Mouse (Mus musculus): ENCODE measurements around the gene Wscd1. TPM values are rescaled to one million over a fixed set of nuclear protein-coding genes. Genes with fewer than 3 reads are reported as not detected.

The Wscd1 gene
- 96.2 and 106 TPM in 2 replicates for polyA plus RNA-seq (2012; rRNA removed)

DNA sequence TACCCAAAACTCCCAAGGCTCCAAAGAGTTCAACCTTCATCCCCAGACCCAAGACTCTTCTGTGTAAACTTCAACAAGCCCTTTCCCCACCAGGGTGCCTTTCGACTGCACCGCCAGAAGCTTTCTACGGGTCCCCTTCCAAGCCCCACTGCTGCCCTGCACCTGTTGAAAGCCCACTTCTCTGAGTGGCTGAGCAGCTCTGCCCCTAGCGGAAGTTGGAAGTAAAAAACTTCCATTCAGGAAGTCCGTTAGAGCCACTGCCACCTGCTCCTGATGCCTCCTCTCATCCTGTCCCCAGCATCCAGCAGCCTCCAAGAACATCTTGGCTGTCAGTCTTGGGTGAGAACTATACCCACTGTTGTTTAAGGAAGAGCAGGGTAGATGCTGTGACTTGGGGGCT, at the start of gene Wscd1:
Gene Wscd1 (plus strand): TSS at position 250 of the 400 bp plus-strand sequence.
- peak; percentile 58 to 60 for DNase-seq
- H3K4me3 ChIP-seq (replicated peaks; ENCODE audit: insufficient read depth, low read depth, low read length) = peak within 1 kb of the TSS; percentile 54

DNA sequence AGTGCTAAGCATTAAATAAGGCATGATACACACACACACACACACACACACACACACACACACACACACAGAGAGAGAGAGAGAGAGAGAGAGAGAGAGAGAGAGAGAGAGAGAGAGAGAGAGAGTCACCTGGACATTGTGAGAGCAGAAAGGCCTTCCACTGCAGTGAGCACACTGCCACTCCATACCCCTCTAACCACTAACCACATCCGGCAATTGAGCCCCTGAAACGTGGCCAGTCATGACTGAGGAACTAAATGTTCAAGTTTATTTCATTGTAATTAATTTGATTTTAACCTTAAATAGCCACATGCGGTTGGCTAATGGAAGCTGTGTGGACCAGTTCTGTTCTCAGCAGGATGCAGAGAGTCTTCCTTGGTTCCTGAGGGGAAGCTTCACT, 21.7 kb upstream of the Wscd1 start:
- TF ChIP-seq CTCF (IDR thresholded peaks at IDR 0.05; ENCODE audit: borderline replicate concordance, insufficient read depth, low read depth, low read length) = no peak
- no peak for TF ChIP-seq POLR2A (IDR thresholded peaks at IDR 0.05; ENCODE audit: borderline replicate concordance, insufficient read depth, low read length)
- H3K4me3 ChIP-seq (replicated peaks; ENCODE audit: insufficient read depth, low read depth, low read length) = no peak overlapping the region
- 83% methylated on average over 3 of the region's 3 CpGs for WGBS
- DNase-seq = no peak
- H3K27me3 ChIP-seq (ENCODE audit: control insufficient read depth, insufficient read depth, low read length) = no peaks in the 10 kb centered on the region
- no peak overlapping the region for H3K27ac ChIP-seq (ENCODE audit: insufficient read depth, low read length)
- H3K4me1 ChIP-seq (ENCODE audit: control insufficient read depth, insufficient read depth, low read length) = no peaks in the 10 kb centered on the region

More for the DNA sequence above, at the start of gene Wscd1:
- Histone ChIP-seq H3K27me3 (ENCODE audit: control insufficient read depth, insufficient read depth, low read length) (no peaks in the 10 kb centered on the region), H3K27ac (ENCODE audit: insufficient read depth, low read length) (peak within 1 kb of the TSS; percentile 78), H3K4me1 (ENCODE audit: control insufficient read depth, insufficient read depth, low read length) (peaks cover 17% of the 10 kb centered on the region)
- TF ChIP-seq CTCF (IDR thresholded peaks at IDR 0.05; ENCODE audit: borderline replicate concordance, insufficient read depth, low read depth, low read length) = peak; percentile 63
- TF ChIP-seq POLR2A (IDR thresholded peaks at IDR 0.05; ENCODE audit: borderline replicate concordance, insufficient read depth, low read length) = no peak
- 10% methylated on average over 5 of the region's 5 CpGs for WGBS

DNA sequence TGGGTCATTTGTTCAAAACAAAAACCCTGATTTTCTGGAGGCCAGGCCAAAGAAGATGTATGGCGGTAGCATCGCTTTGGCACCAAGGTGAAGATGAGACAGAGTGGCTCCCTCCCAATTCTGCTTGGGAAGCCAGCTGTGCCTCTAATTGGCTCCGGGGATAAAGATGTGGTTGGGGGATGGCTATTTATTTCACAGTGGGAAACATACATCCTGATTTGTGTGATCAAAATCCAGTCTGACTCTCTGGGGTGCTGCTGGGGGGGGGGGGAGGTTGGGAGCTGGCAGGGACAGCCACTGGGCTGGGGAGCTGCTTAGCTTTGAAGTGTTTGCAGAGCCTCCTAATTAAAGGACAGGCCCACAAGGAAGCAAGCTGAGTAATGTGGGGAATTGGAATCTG, 20.4 kb upstream of the Wscd1 start:
- no peak overlapping the region for H3K4me3 ChIP-seq (replicated peaks; ENCODE audit: insufficient read depth, low read depth, low read length)
- no peaks in the 10 kb centered on the region for H3K27me3 ChIP-seq (ENCODE audit: control insufficient read depth, insufficient read depth, low read length)
- 57% methylated on average over 3 of the region's 3 CpGs for WGBS
- no peak for TF ChIP-seq CTCF (IDR thresholded peaks at IDR 0.05; ENCODE audit: borderline replicate concordance, insufficient read depth, low read depth, low read length)
- TF ChIP-seq POLR2A (IDR thresholded peaks at IDR 0.05; ENCODE audit: borderline replicate concordance, insufficient read depth, low read length) = no peak
- H3K4me1 ChIP-seq (ENCODE audit: control insufficient read depth, insufficient read depth, low read length) = no peaks in the 10 kb centered on the region
- no peak for DNase-seq
- no peak overlapping the region for H3K27ac ChIP-seq (ENCODE audit: insufficient read depth, low read length)

DNA sequence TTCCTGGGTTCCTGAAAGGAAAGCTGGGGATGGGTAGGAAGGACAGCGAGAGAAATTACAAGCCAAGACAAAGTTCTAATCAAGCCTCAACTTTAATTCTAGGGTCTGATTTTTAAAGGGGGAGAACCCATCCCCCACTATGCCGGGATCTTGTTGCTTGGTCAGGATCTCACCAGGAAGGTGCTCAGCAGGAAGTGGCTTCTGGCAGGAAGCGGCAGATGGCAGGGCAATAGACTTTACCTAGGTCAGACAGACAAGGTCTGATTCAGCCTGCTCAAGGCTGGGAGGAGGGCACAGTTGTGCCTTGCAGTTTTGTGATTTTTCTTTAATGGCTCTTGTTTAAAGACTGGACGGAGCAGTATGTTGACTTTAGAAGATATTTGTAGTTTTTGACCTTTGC, 15.9 kb upstream of the Wscd1 start:
- 64% methylated on average over 4 of the region's 4 CpGs for WGBS
- TF ChIP-seq POLR2A (IDR thresholded peaks at IDR 0.05; ENCODE audit: borderline replicate concordance, insufficient read depth, low read length) (no peak), CTCF (IDR thresholded peaks at IDR 0.05; ENCODE audit: borderline replicate concordance, insufficient read depth, low read depth, low read length) (no peak)

DNA sequence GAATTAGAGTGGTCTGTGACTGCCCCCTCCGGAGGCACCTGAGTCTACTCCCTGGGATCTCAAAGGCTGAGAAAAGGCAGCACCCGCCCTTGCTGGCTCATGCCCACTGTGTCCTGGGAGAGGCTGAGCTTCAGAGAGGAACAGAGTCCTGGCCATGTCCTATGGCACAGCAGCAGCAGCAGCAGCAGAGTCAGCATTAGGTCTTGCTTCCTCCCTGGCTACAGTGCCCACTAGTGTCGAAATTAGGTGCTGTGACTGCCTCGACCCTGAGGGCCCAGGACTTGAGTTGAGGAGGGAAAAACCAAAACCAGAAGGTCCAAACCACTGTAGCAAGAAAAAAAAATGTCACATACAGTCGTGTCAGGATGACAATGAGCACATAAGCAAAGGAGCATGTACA, 12.6 kb upstream of the Wscd1 start:
- no peak overlapping the region for H3K4me3 ChIP-seq (replicated peaks; ENCODE audit: insufficient read depth, low read depth, low read length)
- H3K4me1 ChIP-seq (ENCODE audit: control insufficient read depth, insufficient read depth, low read length) = no peaks in the 10 kb centered on the region; the same call in 1 of the 2 replicates
- no peak for DNase-seq
- TF ChIP-seq CTCF (IDR thresholded peaks at IDR 0.05; ENCODE audit: borderline replicate concordance, insufficient read depth, low read depth, low read length) (peak; percentile 47; the same call in 1 of the 2 replicates), POLR2A (IDR thresholded peaks at IDR 0.05; ENCODE audit: borderline replicate concordance, insufficient read depth, low read length) (no peak)
- WGBS = 45% methylated on average over 5 of the region's 5 CpGs
- H3K27me3 ChIP-seq (ENCODE audit: control insufficient read depth, insufficient read depth, low read length) = no peaks in the 10 kb centered on the region
- no peak overlapping the region for H3K27ac ChIP-seq (ENCODE audit: insufficient read depth, low read length)

More for the DNA sequence above, 15.9 kb upstream of the Wscd1 start:
- Histone ChIP-seq H3K27ac (ENCODE audit: insufficient read depth, low read length) (no peak overlapping the region), H3K4me3 (replicated peaks; ENCODE audit: insufficient read depth, low read depth, low read length) (no peak overlapping the region), H3K4me1 (ENCODE audit: control insufficient read depth, insufficient read depth, low read length) (no peaks in the 10 kb centered on the region), H3K27me3 (ENCODE audit: control insufficient read depth, insufficient read depth, low read length) (no peaks in the 10 kb centered on the region)
- no peak for DNase-seq

DNA sequence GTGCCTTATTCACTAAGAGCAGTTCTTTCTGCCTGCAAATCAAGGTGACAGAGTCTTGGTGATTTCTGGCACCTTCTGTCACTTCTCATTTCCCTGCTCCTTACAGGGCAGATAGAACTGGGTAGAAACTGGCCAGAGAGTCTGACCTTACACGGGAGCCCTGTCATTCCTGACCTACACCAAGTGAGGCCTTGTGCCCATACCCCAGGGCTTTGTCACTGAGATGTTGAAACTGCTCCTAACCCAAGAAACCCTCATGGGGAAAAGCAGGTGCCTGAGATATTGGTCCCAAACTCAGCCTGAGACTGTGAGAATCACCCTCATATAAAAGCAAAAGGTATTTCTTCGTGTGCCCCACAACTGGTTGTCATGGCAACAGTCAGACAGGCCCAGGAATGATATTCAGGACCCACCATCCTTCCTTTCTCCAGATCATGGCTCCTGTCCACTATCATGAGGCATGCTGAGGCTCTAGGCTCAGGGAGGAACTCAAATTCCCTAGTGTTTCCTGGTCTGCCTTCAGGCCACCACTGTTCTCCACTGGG, 11.1 kb upstream of the Wscd1 start:
- no peak overlapping the region for H3K4me3 ChIP-seq (replicated peaks; ENCODE audit: insufficient read depth, low read depth, low read length)
- no peaks in the 10 kb centered on the region for H3K27me3 ChIP-seq (ENCODE audit: control insufficient read depth, insufficient read depth, low read length)
- 33% methylated on average over 2 of the region's 2 CpGs for WGBS
- TF ChIP-seq POLR2A (IDR thresholded peaks at IDR 0.05; ENCODE audit: borderline replicate concordance, insufficient read depth, low read length) (no peak), CTCF (IDR thresholded peaks at IDR 0.05; ENCODE audit: borderline replicate concordance, insufficient read depth, low read depth, low read length) (no peak)
- H3K27ac ChIP-seq (ENCODE audit: insufficient read depth, low read length) = no peak overlapping the region
- no peaks in the 10 kb centered on the region; the same call in 1 of the 2 replicates for H3K4me1 ChIP-seq (ENCODE audit: control insufficient read depth, insufficient read depth, low read length)
- DNase-seq = no peak

DNA sequence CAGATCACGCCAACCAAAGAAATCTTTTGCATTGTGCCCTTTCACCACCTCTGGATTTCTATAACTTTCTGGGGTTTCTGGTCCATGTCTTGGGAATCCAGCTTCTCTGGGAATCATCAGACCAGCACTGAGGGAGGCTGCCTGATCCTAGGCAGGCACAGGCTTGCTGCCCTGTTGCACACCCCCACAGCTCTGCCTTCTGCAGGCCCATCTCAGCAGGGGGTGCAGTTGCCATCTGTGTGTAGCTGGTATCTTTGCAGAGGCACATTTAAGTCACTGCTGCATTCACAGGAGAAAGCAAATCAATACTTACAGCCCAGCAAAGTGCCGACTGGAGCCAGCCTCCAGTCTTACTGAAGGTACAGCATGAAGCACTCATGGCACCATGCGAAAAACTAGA, 3.8 kb upstream of the Wscd1 start:
- peak in 1 of 2 experiments; percentile 43 for DNase-seq
- H3K4me1 ChIP-seq (ENCODE audit: control insufficient read depth, insufficient read depth, low read length) = peaks cover 3% of the 10 kb centered on the region; the same call in 1 of the 2 replicates
- no peak for TF ChIP-seq CTCF (IDR thresholded peaks at IDR 0.05; ENCODE audit: borderline replicate concordance, insufficient read depth, low read depth, low read length)
- WGBS = 81% methylated on average over 3 of the region's 3 CpGs
- no peaks in the 10 kb centered on the region for H3K27me3 ChIP-seq (ENCODE audit: control insufficient read depth, insufficient read depth, low read length)
- no peak overlapping the region for H3K27ac ChIP-seq (ENCODE audit: insufficient read depth, low read length)
- no peak overlapping the region for H3K4me3 ChIP-seq (replicated peaks; ENCODE audit: insufficient read depth, low read depth, low read length)

DNA sequence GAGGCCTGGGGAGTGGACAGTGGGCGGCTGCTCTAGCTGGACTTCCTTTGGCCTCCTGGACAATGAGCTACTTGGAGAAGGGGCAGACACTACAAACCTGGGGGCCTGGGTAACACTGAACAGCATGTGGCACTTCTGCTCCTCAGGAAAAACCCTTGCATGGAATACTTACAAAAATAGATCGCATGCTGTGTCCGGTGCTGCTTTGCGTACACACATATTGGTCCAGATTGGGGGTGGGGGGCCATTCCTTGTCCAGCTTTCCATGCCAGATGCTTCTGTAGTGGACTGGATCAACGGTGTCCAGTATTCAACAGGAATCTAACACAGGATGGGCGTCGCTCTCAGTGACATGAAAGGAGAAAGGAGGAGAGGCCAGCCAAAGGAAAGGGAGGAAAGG, 2.0 kb upstream of the Wscd1 start:
- 55% methylated on average over 7 of the region's 7 CpGs for WGBS
- no peak overlapping the region for H3K4me3 ChIP-seq (replicated peaks; ENCODE audit: insufficient read depth, low read depth, low read length)
- no peak overlapping the region for H3K27ac ChIP-seq (ENCODE audit: insufficient read depth, low read length)
- DNase-seq = no peak
- no peak for TF ChIP-seq CTCF (IDR thresholded peaks at IDR 0.05; ENCODE audit: borderline replicate concordance, insufficient read depth, low read depth, low read length)
- no peak for TF ChIP-seq POLR2A (IDR thresholded peaks at IDR 0.05; ENCODE audit: borderline replicate concordance, insufficient read depth, low read length)
- H3K27me3 ChIP-seq (ENCODE audit: control insufficient read depth, insufficient read depth, low read length) = no peaks in the 10 kb centered on the region
- peaks cover 8% of the 10 kb centered on the region for H3K4me1 ChIP-seq (ENCODE audit: control insufficient read depth, insufficient read depth, low read length)
